Mouse (Mus musculus) lung, postnatal 0 days (tissue): ENCODE results near the gene Cdk5rap2.

Experiments used
- CTCF ChIP-seq: IDR thresholded peaks from 2 replicates; pipeline ENCODE4 v1.5.1; 2016; ENCODE audit warnings: antibody characterized with exemption, mild to moderate bottlenecking
- EP300 ChIP-seq: IDR thresholded peaks from 2 replicates; pipeline ENCODE4 v1.6.1; 2016; ENCODE audit warnings: antibody characterized with exemption, mild to moderate bottlenecking, control low read depth

DNA sequence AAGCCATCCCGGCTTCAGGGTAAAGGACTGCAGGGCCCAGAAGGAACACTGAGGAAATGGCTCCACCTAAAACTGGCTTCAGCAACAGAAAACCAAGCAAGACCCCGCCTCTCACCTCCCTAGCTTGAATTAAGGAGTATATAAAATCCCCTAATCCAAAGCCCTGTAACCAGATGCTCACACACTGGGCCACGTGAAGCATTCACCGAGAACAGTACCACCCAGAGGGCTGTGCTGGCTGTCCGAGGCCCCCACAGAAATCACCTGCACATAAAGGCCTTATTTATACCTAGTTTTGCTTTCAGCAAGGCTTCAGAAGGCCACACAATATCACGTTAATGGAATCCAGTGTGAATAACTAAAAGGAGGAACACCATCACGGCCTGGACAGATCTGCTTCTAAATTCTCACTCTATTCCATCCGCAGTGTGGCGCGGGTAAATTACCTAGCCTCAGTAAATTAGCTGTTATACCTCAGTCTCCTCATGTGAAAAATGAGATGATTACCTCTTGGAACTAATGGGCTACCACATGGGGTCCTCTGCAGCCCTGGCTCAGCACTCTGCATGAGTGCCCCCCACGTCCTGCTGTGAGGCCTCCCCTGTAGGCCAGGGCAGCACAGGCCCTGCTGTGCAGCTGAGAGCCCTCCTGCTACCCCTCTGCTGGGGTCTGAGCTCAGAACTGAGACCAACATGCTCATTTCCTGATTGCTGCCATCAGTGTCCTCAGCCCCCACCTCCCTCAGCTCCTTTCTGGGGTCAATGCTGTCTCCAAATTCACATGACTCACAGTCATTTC, 45.0 kb downstream of the Cdk5rap2 start:
- TF ChIP-seq CTCF (no peak), EP300 (no peak)
